Mouse (Mus musculus) ES-Bruce4 (cell line): ENCODE data around the gene Bmp15. TPM values are rescaled to one million over a fixed set of nuclear protein-coding genes. Genes with fewer than 3 reads are reported as not detected.

ENCODE experiments used
- H3K27ac ChIP-seq: 2 replicates; pipeline ENCODE4 v1.5.1; 2012; ENCODE audit warnings: low read length, inconsistent platforms; ENCODE audit not compliant: insufficient read depth
- H3K27me3 ChIP-seq: 2 replicates; pipeline ENCODE4 v1.6.1; 2012; ENCODE audit warnings: mild to moderate bottlenecking, low read length, inconsistent platforms; ENCODE audit not compliant: control insufficient read depth, poor library complexity, insufficient read depth, severe bottlenecking
- H3K36me3 ChIP-seq: 2 replicates; pipeline ENCODE4 v1.6.1; 2012; ENCODE audit warnings: inconsistent platforms, mild to moderate bottlenecking, low read length, moderate library complexity; ENCODE audit not compliant: control insufficient read depth, poor library complexity, insufficient read depth, severe bottlenecking
- H3K4me1 ChIP-seq: one replicate; pipeline ENCODE4 v1.8.1; 2011; ENCODE audit warnings: low read length; ENCODE audit not compliant: control insufficient read depth, insufficient read depth
- H3K4me3 ChIP-seq: 2 replicates; pipeline ENCODE4 v1.5.1; 2011; ENCODE audit warnings: low read depth, mild to moderate bottlenecking, low read length
- H3K9ac ChIP-seq: 2 replicates; pipeline ENCODE4 v1.6.1; 2012; ENCODE audit warnings: low read depth, mild to moderate bottlenecking, inconsistent platforms; ENCODE audit not compliant: poor library complexity, severe bottlenecking
- H3K9me3 ChIP-seq: replicated peaks from 2 replicates; pipeline ENCODE4 v1.6.1; 2012; ENCODE audit warnings: mild to moderate bottlenecking, low read length, inconsistent platforms; ENCODE audit not compliant: control insufficient read depth, poor library complexity, insufficient read depth, severe bottlenecking
- CTCF ChIP-seq: IDR thresholded peaks from one replicate; pipeline ENCODE4 v1.8.1; 2011; ENCODE audit warnings: low read depth, low read length
- EP300 ChIP-seq: IDR thresholded peaks from 2 replicates; pipeline ENCODE4 v1.6.1; 2011; ENCODE audit warnings: low read depth, low read length; ENCODE audit not compliant: insufficient read depth
- POLR2A ChIP-seq: IDR thresholded peaks from one replicate; pipeline ENCODE4 v1.8.1; 2011; ENCODE audit warnings: low read length; ENCODE audit not compliant: insufficient read depth
- polyA plus RNA-seq: library from polyadenylated mRNA; stranded (reverse); fragments of >200 nt; gene quantifications from 2 replicates; pipeline ENCODE4 v1.2.4, GENCODE M21; 2011; ENCODE audit warnings: low read depth; ENCODE audit not compliant: missing spikeins, insufficient read depth, insufficient read length

The Bmp15 gene
- not detected in 2 replicates for polyA plus RNA-seq

DNA sequence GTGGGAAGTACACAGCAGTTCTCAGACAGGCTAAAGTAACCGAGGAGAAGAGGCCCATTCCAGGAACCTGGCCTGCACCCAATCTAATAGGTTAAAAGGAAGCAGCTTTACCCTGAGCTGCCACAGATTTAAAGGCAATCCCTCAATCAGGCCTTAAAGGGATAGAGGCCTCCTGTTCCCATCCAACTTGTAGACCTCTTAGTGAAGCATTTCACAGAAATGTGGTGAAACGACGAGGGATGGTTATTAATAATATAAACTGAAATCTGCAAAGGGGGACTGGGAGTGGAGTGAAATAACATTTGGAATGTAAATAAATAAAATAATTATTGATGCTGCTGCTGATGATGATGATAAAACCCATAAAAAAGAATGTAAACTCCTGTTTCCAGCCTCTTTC, at the start of gene Bmp15:
Gene Bmp15, minus strand, starts transcription at position 101 of the 400 bp plus-strand sequence.
- Histone ChIP-seq H3K9me3 (no peaks in the 10 kb centered on the region), H3K27me3 (no peaks in the 10 kb centered on the region), H3K4me3 (no peak within 1 kb of the TSS), H3K9ac (no peak within 1 kb of the TSS), H3K36me3 (no peaks in the 10 kb centered on the region), H3K27ac (no peak within 1 kb of the TSS), H3K4me1 (no peaks in the 10 kb centered on the region)
- TF ChIP-seq CTCF (no peak), EP300 (no peak), POLR2A (no peak)

DNA sequence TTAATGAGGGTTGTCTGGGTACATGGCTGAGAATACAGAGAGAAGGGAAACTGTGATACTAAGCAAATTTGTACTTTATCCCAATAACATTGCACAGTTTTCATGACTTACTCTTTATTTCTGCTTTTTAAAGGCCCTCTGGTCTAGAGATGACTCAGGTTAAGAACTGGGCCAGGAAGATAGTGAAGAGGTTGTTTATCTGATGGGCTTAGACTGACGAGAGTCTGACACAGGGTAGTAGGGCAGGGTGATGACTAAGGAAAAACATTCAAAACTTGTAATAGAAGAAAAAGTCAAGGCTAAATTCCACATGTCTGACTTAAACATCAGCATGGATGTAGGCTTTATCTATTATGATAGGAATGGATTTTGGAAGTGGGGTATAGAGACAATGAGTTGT, 48.3 kb upstream of the Bmp15 start:
- no peaks in the 10 kb centered on the region for H3K27me3 ChIP-seq
- no peaks in the 10 kb centered on the region for H3K36me3 ChIP-seq
- no peaks in the 10 kb centered on the region for H3K4me1 ChIP-seq
- TF ChIP-seq POLR2A = no peak
- no peak for TF ChIP-seq CTCF
- no peak for TF ChIP-seq EP300
- no peaks in the 10 kb centered on the region for H3K9me3 ChIP-seq
- no peak overlapping the region for H3K27ac ChIP-seq
- no peak overlapping the region for H3K9ac ChIP-seq
- H3K4me3 ChIP-seq = no peak overlapping the region

DNA sequence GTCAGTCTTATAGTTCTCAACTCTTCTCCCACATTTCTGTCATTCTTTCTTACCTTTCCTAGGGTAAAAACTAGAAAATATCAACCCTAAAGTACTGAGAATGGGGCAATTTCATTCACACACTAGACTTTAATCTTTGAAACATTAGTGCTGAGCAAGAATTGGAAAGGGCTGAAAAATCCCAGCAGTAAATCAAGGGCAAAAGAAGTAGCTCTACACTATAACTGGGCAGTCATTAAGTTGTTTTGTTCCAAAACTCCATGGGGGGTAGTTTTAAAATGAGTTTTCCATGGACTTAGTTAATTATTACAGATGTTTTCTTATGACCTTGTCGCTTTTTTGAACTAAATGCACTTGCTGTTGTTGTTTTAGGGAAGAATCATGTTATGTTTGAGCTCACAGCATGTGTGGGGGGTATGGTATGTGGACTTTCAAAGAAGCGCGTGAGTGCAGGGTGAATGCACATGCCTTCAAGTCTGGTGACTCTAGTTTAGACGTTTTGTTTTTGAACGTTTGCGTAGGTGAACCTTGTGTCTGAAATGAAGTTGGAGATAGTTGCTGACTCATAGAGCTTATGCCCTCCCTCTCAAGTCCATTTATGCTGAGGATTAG, 37.1 kb upstream of the Bmp15 start:
- Histone ChIP-seq H3K36me3 (no peaks in the 10 kb centered on the region), H3K4me1 (no peaks in the 10 kb centered on the region), H3K4me3 (no peak overlapping the region), H3K9me3 (no peaks in the 10 kb centered on the region), H3K27me3 (no peaks in the 10 kb centered on the region), H3K27ac (no peak overlapping the region), H3K9ac (no peak overlapping the region)
- no peak for TF ChIP-seq POLR2A
- no peak for TF ChIP-seq EP300
- no peak for TF ChIP-seq CTCF

DNA sequence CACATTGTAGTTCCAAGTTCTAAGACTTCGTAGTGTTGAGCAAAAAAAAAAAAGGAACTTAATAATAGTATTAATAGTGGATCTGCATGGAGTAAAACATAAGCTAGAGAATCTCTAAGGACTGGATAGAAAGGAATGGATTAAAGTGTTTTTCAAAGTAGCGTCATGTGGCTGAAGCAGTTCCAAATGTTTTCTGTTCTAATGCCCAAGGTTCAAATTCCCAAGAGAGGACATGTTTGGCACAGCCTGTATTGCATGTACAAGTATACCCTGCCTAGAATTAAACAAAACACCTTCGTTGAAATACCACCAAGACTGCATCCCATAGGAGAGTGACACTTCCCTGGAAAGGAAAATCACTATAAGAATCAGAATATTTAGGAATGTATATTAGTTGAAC, 36.4 kb upstream of the Bmp15 start:
- no peak for TF ChIP-seq POLR2A
- TF ChIP-seq EP300 = no peak
- TF ChIP-seq CTCF = no peak
- H3K9ac ChIP-seq = no peak overlapping the region
- no peaks in the 10 kb centered on the region for H3K4me1 ChIP-seq
- no peak overlapping the region for H3K4me3 ChIP-seq
- no peaks in the 10 kb centered on the region for H3K36me3 ChIP-seq
- no peak overlapping the region for H3K27ac ChIP-seq
- no peaks in the 10 kb centered on the region for H3K9me3 ChIP-seq
- H3K27me3 ChIP-seq = no peaks in the 10 kb centered on the region

DNA sequence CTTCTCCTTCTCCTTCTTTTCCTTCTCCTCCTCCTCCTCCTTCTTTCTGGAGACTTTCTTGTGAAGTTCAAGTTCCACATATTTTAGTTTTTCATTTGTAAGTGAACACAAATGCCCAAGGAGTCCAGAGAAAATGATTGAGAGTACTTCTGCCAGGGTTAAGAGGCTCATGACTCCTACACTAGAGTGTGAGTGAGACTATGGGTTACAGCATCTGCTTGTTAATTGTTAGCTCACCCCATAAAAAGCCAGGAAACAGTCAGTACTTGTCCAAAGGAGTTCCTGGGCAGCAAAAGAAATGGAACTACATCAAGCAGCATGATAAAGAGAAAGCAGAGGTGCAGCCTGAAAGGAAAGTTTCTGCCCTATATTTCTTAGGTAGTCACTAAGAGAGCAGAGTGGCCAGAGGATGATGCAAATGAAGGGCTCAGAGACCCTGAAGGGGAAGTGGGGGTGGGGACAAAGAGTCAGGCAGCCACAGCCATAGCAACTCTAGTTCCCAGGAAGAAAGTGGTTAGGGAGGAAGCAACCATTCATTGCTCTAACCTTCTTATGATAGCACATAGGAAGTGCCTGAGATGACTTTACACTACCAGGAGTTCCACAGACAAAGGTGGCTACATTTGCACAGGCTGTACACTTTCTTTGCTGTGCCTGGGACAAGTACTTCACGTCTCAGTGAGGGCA, 24.9 kb upstream of the Bmp15 start:
- H3K9ac ChIP-seq = no peak overlapping the region
- H3K27me3 ChIP-seq = no peaks in the 10 kb centered on the region
- H3K9me3 ChIP-seq = no peaks in the 10 kb centered on the region
- H3K4me3 ChIP-seq = no peak overlapping the region
- TF ChIP-seq CTCF (no peak), EP300 (no peak), POLR2A (no peak)
- H3K36me3 ChIP-seq = no peaks in the 10 kb centered on the region
- H3K4me1 ChIP-seq = no peaks in the 10 kb centered on the region
- H3K27ac ChIP-seq = no peak overlapping the region

DNA sequence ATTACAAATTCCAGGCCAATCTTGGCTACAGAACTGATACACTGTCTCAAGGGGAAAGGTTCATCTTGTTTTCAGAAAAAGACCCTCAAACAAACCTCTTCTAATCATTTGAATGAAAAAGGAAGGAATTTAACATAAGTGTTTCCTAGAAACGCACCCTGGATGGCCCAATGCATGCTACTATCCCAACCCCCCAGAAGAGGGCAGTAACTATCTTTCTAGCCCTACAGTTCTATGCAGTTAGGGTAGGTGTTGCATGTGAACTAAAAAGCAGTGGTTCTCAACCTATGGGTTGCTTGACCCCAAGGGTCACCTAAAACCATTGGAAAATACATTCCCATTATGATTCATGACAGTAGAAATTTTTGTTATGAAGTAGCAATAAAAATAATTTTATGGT, 3.5 kb upstream of the Bmp15 start:
- no peaks in the 10 kb centered on the region for H3K9me3 ChIP-seq
- no peaks in the 10 kb centered on the region for H3K4me1 ChIP-seq
- TF ChIP-seq CTCF (no peak), POLR2A (no peak), EP300 (no peak)
- H3K27ac ChIP-seq = no peak overlapping the region
- H3K36me3 ChIP-seq = no peaks in the 10 kb centered on the region
- H3K9ac ChIP-seq = no peak overlapping the region
- no peak overlapping the region for H3K4me3 ChIP-seq
- no peaks in the 10 kb centered on the region for H3K27me3 ChIP-seq
